Mouse (Mus musculus) gonadal fat pad, adult 2 months (tissue): ENCODE results near the gene Cldn4. TPM values are rescaled to one million over a fixed set of nuclear protein-coding genes. Genes with fewer than 3 reads are reported as not detected.

Experiments
- DNase-seq: peaks from one replicate; pipeline ENCODE4 v3.0.0-alpha.2; 2012; ENCODE audit warnings: low read depth
- polyA plus RNA-seq: library from polyadenylated mRNA; depleted of rRNA; stranded (reverse); fragments of >200 nt; gene quantifications from 2 replicates; pipeline ENCODE4 v1.2.3, GENCODE M21; 2012; rRNA removed

Gene Cldn4
- 118 and 130 TPM in 2 replicates for polyA plus RNA-seq

DNA sequence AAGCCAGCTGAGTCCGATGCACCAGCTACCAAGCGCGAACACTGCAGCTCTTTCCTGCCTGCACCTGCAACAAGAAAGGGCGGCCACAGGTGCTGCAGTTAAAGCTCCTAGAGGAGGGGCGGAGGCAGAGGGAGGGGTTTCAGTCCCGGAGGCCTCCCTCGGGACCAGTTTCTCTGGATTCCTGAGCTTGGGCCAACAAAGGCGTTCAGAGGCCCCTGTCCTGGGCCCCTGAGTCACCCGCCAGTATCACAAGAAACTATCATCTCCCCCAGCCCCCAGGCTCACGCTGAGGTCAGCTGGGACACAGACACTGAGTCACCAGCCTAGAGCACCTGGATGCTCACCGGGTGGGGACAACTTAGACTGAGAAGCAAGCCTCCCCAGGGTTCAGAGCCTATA lies at the start of gene Cldn4:
Gene Cldn4, minus strand, starts transcription at position 78 of the 399 bp plus-strand sequence.
- no peak for DNase-seq

GRCm38 (mm10) chr5:134992566-134992965 lies 45.8 kb upstream of the Cldn4 start:
- DNase-seq: no peak

GRCm38 (mm10) chr5:134989741-134990140 lies 43.0 kb upstream of the Cldn4 start:
- no peak for DNase-seq

DNA sequence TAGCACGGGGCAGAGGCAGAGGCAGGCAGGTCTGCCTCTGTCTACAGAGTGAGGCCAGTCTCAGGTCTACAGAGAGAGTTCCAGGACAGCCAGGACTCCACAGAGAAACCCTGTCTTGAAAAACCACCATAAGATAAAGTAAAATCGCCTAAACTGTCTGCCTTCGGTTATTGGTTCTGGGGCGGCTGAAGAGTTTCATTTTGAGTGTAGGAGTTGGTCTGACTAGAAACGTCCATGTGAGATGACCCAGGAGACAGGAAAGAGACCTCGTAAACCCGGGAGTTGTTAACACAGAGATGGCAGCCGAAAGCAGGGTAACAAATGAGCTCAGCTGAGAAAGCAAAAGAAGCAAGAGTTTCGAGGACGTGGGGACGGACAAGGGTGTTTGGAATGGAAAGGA lies 42.4 kb upstream of the Cldn4 start:
- DNase-seq: no peak

GRCm38 (mm10) chr5:134986298-134987268 lies 39.8 kb upstream of the Cldn4 start:
- DNase-seq: no peak

- DNase-seq: no peak
These were observed 39.0 kb upstream of the Cldn4 start, which contains the start of gene Cldn3 for GRCm38 (mm10) chr5:134985633-134986297. Cldn3 (plus strand) TSS chr5:134986214.

DNA sequence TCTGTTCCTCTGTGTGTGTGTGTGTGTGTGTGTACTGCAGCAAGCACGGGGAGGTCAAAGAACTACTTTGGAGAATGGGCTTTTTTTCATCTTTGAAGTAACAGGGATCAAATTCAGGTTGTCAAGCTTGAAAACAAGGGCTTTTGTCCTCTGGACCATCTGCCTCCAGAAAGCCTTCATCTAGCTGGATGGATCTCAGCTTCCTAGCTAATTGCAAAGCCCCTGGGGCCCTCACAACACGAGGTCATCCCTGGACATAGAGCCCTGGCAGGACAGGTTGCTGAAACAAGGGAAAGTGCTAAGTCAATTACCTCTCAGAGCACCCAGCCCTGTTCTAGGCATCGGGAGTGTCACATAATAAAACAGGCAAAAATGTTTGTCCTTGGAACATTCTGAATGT lies 37.0 kb upstream of the Cldn4 start:
- DNase-seq: no peak

GRCm38 (mm10) chr5:134983111-134983510 lies 36.4 kb upstream of the Cldn4 start:
- no peak for DNase-seq

DNA sequence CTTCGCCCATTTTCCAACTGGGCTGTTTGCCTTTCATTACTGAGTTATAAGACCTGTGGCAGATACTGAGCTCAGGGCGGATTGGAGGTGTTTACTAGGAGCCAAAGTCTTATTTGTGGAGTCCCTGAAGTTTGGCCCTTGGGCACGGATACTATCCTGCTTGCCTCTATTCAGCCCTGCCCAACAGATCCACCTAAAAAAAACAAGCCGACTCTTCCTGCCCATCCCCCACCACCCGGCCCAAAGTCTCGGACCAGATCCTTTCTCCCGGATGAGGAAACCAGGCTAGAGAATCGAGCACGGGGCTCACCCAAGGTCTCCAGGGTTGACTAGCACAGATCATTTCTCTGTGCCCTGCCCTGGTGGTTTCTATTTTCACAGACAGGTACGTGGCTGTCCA lies 34.4 kb upstream of the Cldn4 start:
- no peak for DNase-seq

DNA sequence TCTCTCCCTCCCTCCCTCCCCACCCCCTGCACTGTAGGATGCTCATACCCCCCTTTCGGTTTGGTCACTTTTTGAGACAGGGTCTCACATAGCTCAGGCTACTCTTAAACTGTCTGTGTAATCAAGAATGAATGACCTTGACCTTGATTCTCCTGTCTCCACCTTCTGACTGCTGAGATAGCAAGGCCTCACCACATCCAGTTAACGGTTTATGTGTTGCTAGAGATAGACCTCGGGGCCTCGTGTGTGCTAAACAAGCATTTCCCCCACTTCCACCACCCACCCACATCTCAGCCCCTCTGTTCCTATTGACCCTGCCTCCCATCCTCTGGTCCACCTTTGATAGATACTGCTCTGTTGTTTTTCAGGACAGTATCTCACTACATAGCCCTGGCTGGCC lies 31.1 kb upstream of the Cldn4 start:
- no peak for DNase-seq

GRCm38 (mm10) chr5:134976577-134977250 lies 30.0 kb upstream of the Cldn4 start:
- DNase-seq: no peak

DNA sequence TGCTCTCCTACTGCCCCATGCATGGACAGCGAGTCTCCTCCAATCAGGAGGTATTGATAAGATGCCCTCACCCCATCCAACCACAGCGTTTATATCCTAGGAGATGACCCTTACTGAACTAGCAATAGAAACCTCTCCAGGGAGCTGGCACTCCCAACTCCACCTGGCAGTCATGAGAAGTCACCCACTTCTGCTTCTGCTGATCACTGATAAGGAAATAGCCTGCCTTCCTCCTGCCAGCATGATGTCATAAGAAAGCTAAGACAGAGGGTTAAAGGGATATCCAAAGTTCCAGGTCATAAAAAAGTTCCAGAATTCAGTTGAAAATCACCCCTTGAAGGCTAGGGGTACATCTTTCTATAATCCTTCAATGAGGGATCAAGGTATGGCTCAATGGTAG lies 29.4 kb upstream of the Cldn4 start:
- DNase-seq: no peak

- no peak for DNase-seq
These were observed 28.2 kb upstream of the Cldn4 start for GRCm38 (mm10) chr5:134974921-134975320.

- no peak for DNase-seq
These were observed 27.6 kb upstream of the Cldn4 start for GRCm38 (mm10) chr5:134974294-134974693.

DNA sequence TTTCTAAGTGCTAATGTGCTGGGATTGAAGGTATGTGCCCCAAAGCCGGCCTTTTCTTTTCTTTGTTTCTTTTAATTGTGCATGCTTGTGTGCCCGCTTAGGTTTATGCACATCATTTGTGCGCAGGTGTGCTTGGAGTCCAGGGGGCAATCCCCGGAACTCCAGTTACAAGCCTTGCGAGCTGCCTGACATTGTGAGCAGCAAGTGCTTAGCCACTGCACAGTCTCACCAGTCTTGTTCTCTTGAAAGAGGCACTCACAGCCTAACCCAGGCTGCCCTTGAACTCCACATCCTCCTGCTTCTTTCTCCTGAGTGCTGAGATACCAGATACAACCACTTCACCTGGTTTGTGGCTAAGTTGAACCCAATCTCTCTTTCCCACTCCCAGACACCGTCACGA lies 26.8 kb upstream of the Cldn4 start:
- no peak for DNase-seq

GRCm38 (mm10) chr5:134973081-134973480 lies 26.3 kb upstream of the Cldn4 start:
- DNase-seq: no peak

GRCm38 (mm10) chr5:134970671-134971070 lies 23.9 kb upstream of the Cldn4 start:
- DNase-seq: no peak

DNA sequence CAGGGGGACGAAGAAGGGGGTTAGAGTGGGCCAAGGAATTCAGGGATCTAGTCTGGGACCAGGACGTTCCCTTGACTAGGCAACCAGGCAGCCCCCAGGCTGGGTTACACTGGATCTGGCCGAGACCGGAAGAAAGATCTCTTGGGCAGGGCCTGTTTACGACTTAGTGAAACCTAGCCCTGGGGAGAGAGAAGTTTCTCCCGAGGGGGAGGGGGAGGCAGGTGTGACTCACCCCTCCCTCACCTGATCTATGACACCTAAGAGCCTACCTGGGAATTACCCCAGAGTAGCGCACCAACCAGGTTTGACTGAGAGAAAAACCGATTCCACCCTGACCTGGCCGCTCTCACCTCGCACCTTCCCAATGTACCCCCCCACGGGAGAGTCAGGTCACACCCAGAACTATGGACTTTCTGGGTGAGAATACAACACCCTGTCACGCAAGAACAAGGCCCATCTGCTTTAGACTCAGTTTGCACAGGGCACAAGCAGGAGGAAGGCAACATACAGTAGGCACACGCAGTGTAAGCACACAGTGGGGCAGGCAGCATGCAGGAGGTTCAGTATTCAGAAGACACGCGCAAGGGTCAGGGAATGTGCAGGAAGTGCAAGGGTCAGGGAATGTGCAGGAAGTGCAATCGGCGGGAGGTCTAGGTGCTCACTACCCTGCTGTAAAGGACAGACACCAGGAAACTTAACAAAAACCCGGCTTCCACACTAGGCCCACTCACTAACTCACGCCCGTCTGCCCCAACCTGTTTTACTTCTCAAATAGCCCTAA lies 20.6 kb upstream of the Cldn4 start:
- DNase-seq: no peak

DNA sequence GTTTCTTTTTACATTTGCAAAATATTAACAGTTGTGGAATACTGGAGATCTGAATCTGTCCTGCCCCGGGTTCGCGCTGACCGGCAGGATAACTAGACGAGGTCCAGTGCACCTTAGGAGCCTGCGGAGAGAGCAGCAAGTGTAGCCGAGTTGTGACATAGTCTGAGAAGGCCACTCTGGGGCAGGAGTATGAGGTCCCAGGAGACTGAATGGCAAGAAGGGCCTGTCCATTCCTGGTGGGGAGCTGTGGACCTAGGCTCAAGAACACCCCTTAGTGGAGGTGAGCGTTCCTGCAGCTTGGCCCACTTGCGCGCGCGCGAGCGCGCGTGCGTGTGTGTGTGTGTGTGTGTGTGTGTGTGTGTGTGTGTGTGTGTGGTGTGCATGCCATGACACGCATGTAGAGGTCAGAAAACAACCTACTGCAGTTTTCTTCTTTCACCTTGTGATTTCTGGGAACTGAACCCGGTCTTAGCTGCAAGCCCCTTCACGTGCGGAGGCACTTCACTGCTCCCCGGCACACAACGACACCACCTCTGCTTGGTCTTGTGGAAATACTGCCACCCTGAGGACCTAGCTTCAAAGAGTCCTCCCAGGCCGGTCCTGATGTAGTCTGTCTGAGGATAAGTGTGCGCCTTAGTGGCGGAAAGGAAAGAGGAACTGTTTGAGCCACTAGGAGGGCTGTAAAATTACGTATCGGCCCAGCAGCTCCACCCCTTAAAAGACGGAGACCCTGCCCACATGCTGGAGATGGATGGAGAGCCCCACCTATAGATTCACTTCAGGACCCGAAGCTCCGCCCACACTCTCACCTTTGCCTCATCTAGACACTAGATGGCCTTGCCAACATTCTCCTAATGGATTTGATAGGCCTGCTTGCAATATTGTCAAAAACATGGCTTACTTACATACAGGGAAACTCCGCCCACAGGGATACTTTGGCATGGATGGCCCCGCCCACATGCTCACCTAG lies 19.4 kb upstream of the Cldn4 start:
- DNase-seq: peak; percentile 71

DNA sequence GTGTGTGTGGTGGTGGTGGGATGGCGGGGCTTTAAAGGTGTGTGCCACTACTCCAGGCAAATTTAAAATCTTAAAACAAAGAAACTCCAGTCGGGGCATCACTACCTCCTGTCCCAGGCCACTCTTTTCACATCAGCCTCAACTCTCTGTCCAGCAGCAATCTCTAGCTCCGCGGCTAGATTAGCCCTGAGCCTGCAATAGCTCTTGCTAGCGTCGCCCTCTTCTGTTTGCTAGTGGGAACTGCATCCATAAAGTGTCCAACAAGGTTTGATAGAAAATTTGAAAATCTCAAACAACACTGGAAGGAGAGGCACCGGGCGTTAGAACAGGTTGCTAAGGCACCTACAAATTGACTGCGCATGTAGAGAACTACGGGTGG lies 18.7 kb upstream of the Cldn4 start:
- no peak for DNase-seq
